Mouse (Mus musculus): ENCODE data around the gene Slc5a8. TPM values are rescaled to one million over a fixed set of nuclear protein-coding genes. Genes with fewer than 3 reads are reported as not detected.

Gene Slc5a8
- polyA plus RNA-seq, 1 experiment from 2014 or later = 0.07 TPM

GRCm38 (mm10) chr10:88862293-88862692 is 23.5 kb upstream of the Slc5a8 start:
- Histone ChIP-seq H3K4me2 (replicated peaks; ENCODE audit: low read depth) (no peak overlapping the region), H3K27me3 (ENCODE audit: control insufficient read depth, insufficient read depth, low read length) (no peaks in the 10 kb centered on the region), H3K4me3 (ENCODE audit: low read depth, low read length) (no peak overlapping the region), H3K4me1 (replicated peaks; ENCODE audit: control insufficient read depth, insufficient read depth) (no peaks in the 10 kb centered on the region), H3K27ac (replicated peaks) (no peak overlapping the region), H3K9me3 (ENCODE audit: control insufficient read depth, low read length) (no peaks in the 10 kb centered on the region), H3K36me3 (ENCODE audit: control insufficient read depth, insufficient read depth, low read length) (no peaks in the 10 kb centered on the region), H3K9ac (ENCODE audit: low read length) (no peak overlapping the region)
- DNase-seq (ENCODE audit: low spot score) (no peak), ATAC-seq (ENCODE audit: low FRiP score, low TSS enrichment) (no peak)
- TF ChIP-seq CTCF (IDR thresholded peaks at IDR 0.05; ENCODE audit: low read depth) = no peak
- no peak for TF ChIP-seq EP300 (optimal IDR thresholded peaks at IDR 0.05)
- 88% methylated on average over 5 of the region's 5 CpGs for WGBS

GRCm38 (mm10) chr10:88866017-88866416 is 19.8 kb upstream of the Slc5a8 start:
- Histone ChIP-seq H3K27me3 (ENCODE audit: control insufficient read depth, insufficient read depth, low read length) (no peaks in the 10 kb centered on the region), H3K27ac (replicated peaks) (no peak overlapping the region), H3K4me3 (ENCODE audit: low read depth, low read length) (no peak overlapping the region), H3K4me2 (replicated peaks; ENCODE audit: low read depth) (no peak overlapping the region), H3K4me1 (replicated peaks; ENCODE audit: control insufficient read depth, insufficient read depth) (no peaks in the 10 kb centered on the region), H3K36me3 (ENCODE audit: control insufficient read depth, insufficient read depth, low read length) (no peaks in the 10 kb centered on the region), H3K9me3 (ENCODE audit: control insufficient read depth, low read length) (no peaks in the 10 kb centered on the region), H3K9ac (ENCODE audit: low read length) (no peak overlapping the region)
- ATAC-seq (ENCODE audit: low FRiP score, low TSS enrichment) = no peak
- WGBS = 50% methylated on average over 2 of the region's 2 CpGs
- TF ChIP-seq EP300 (optimal IDR thresholded peaks at IDR 0.05) = no peak
- TF ChIP-seq CTCF (IDR thresholded peaks at IDR 0.05; ENCODE audit: low read depth) = peak; percentile 20; the same call in 1 of the 2 replicates
- DNase-seq (ENCODE audit: low spot score) = no peak

GRCm38 (mm10) chr10:88874870-88875269 is 10.9 kb upstream of the Slc5a8 start:
- H3K27ac ChIP-seq (replicated peaks) = no peak overlapping the region
- ATAC-seq (ENCODE audit: low FRiP score, low TSS enrichment) = no peak
- 66% methylated on average over 5 of the region's 5 CpGs for WGBS

GRCm38 (mm10) chr10:88877421-88877820 is 8.4 kb upstream of the Slc5a8 start:
- Histone ChIP-seq H3K9ac (ENCODE audit: low read length) (no peak overlapping the region), H3K9me3 (ENCODE audit: control insufficient read depth, low read length) (no peaks in the 10 kb centered on the region), H3K4me3 (ENCODE audit: low read depth, low read length) (no peak overlapping the region), H3K27ac (replicated peaks) (no peak overlapping the region), H3K4me2 (replicated peaks; ENCODE audit: low read depth) (no peak overlapping the region), H3K27me3 (ENCODE audit: control insufficient read depth, insufficient read depth, low read length) (no peaks in the 10 kb centered on the region), H3K4me1 (replicated peaks; ENCODE audit: control insufficient read depth, insufficient read depth) (no peaks in the 10 kb centered on the region), H3K36me3 (ENCODE audit: control insufficient read depth, insufficient read depth, low read length) (no peaks in the 10 kb centered on the region)
- no peak for TF ChIP-seq EP300 (optimal IDR thresholded peaks at IDR 0.05)
- no peak for TF ChIP-seq CTCF (IDR thresholded peaks at IDR 0.05; ENCODE audit: low read depth)
- DNase-seq (ENCODE audit: low spot score) (no peak), ATAC-seq (ENCODE audit: low FRiP score, low TSS enrichment) (no peak)
- WGBS = 72% methylated on average over 7 of the region's 7 CpGs

More at GRCm38 (mm10) chr10:88874870-88875269, 10.9 kb upstream of the Slc5a8 start:
- H3K4me3 ChIP-seq (ENCODE audit: low read depth, low read length) = no peak overlapping the region
- no peaks in the 10 kb centered on the region for H3K27me3 ChIP-seq (ENCODE audit: control insufficient read depth, insufficient read depth, low read length)
- H3K9ac ChIP-seq (ENCODE audit: low read length) = no peak overlapping the region
- no peaks in the 10 kb centered on the region for H3K4me1 ChIP-seq (replicated peaks; ENCODE audit: control insufficient read depth, insufficient read depth)
- no peak overlapping the region for H3K4me2 ChIP-seq (replicated peaks; ENCODE audit: low read depth)
- TF ChIP-seq CTCF (IDR thresholded peaks at IDR 0.05; ENCODE audit: low read depth) (no peak), EP300 (optimal IDR thresholded peaks at IDR 0.05) (no peak)
- H3K36me3 ChIP-seq (ENCODE audit: control insufficient read depth, insufficient read depth, low read length) = no peaks in the 10 kb centered on the region
- no peaks in the 10 kb centered on the region for H3K9me3 ChIP-seq (ENCODE audit: control insufficient read depth, low read length)
- DNase-seq (ENCODE audit: low spot score) = no peak

- Histone ChIP-seq H3K27me3 (ENCODE audit: control insufficient read depth, insufficient read depth, low read length) (peaks cover 3% of the 10 kb centered on the region; the same call in 1 of the 2 replicates), H3K4me2 (replicated peaks; ENCODE audit: low read depth) (no peak overlapping the region), H3K4me1 (replicated peaks; ENCODE audit: control insufficient read depth, insufficient read depth) (no peaks in the 10 kb centered on the region), H3K4me3 (ENCODE audit: low read depth, low read length) (no peak overlapping the region), H3K27ac (replicated peaks) (no peak overlapping the region), H3K9ac (ENCODE audit: low read length) (no peak overlapping the region), H3K9me3 (ENCODE audit: control insufficient read depth, low read length) (no peaks in the 10 kb centered on the region), H3K36me3 (ENCODE audit: control insufficient read depth, insufficient read depth, low read length) (no peaks in the 10 kb centered on the region)
- ATAC-seq (ENCODE audit: low FRiP score, low TSS enrichment) (no peak), DNase-seq (ENCODE audit: low spot score) (no peak)
- 82% methylated on average over 2 of the region's 2 CpGs for WGBS
- TF ChIP-seq CTCF (IDR thresholded peaks at IDR 0.05; ENCODE audit: low read depth) (no peak), EP300 (optimal IDR thresholded peaks at IDR 0.05) (no peak)
Measured at GRCm38 (mm10) chr10:88883721-88884120, 2.1 kb upstream of the Slc5a8 start.

- Histone ChIP-seq H3K4me3 (ENCODE audit: low read depth, low read length) (no peak overlapping the region), H3K9me3 (ENCODE audit: control insufficient read depth, low read length) (no peaks in the 10 kb centered on the region), H3K27me3 (ENCODE audit: control insufficient read depth, insufficient read depth, low read length) (peaks cover 3% of the 10 kb centered on the region; the same call in 1 of the 2 replicates), H3K4me2 (replicated peaks; ENCODE audit: low read depth) (no peak overlapping the region), H3K9ac (ENCODE audit: low read length) (no peak overlapping the region), H3K27ac (replicated peaks) (no peak overlapping the region), H3K4me1 (replicated peaks; ENCODE audit: control insufficient read depth, insufficient read depth) (no peaks in the 10 kb centered on the region), H3K36me3 (ENCODE audit: control insufficient read depth, insufficient read depth, low read length) (no peaks in the 10 kb centered on the region)
- WGBS = 81% methylated on average over 6 of the region's 6 CpGs
- DNase-seq (ENCODE audit: low spot score) = no peak
- TF ChIP-seq EP300 (optimal IDR thresholded peaks at IDR 0.05) (no peak), CTCF (IDR thresholded peaks at IDR 0.05; ENCODE audit: low read depth) (peak; percentile 23)
- no peak for ATAC-seq (ENCODE audit: low FRiP score, low TSS enrichment)
Measured at GRCm38 (mm10) chr10:88884836-88885235, 956 bp upstream of the Slc5a8 start.

Data from stomach, postnatal 0 days (tissue).